Mouse (Mus musculus): ENCODE measurements around the gene Nme3. TPM values are rescaled to one million over a fixed set of nuclear protein-coding genes. Genes with fewer than 3 reads are reported as not detected.
A peak's percentile ranks its signal among the peaks of the same experiment; 100 is the strongest.

Nme3 gene
- total RNA-seq, 4 experiments from 2014 or later = 73.5 to 148 (median 104) TPM

GRCm38 (mm10) chr17:24881738-24882440 is 14.4 kb upstream of the Nme3 start:
- no peak for DNase-seq

GRCm38 (mm10) chr17:24884391-24884790 is 11.9 kb upstream of the Nme3 start:
- DNase-seq = no peak

- DNase-seq = no peak
Measured at GRCm38 (mm10) chr17:24885356-24886133, 10.8 kb upstream of the Nme3 start.

GRCm38 (mm10) chr17:24886134-24886931 is 10.0 kb upstream of the Nme3 start, which contains the start of the genes Nubp2 and Spsb3:
Nubp2 (minus strand) TSS chr17:24886349.
Spsb3 (plus strand) TSS chr17:24886643.
- DNase-seq = peak; percentile 99

GRCm38 (mm10) chr17:24886932-24887271 is 9.4 kb upstream of the Nme3 start:
- DNase-seq = no peak

GRCm38 (mm10) chr17:24887291-24888080 is 8.8 kb upstream of the Nme3 start:
- DNase-seq = no peak

GRCm38 (mm10) chr17:24888862-24889261 is 7.4 kb upstream of the Nme3 start:
- no peak for DNase-seq

- no peak for DNase-seq
Measured at GRCm38 (mm10) chr17:24890151-24891092, 5.9 kb upstream of the Nme3 start.

- no peak for DNase-seq
Measured at GRCm38 (mm10) chr17:24891321-24891720, 5.0 kb upstream of the Nme3 start.

- DNase-seq = no peak
Measured at GRCm38 (mm10) chr17:24892785-24893184, 3.5 kb upstream of the Nme3 start.

- no peak for DNase-seq
Measured at GRCm38 (mm10) chr17:24893276-24893675, 3.0 kb upstream of the Nme3 start.

- DNase-seq = no peak
Measured at GRCm38 (mm10) chr17:24894061-24894994, 2.0 kb upstream of the Nme3 start.

- peak; percentile 81 for DNase-seq
Measured at GRCm38 (mm10) chr17:24894995-24895547, 1.2 kb upstream of the Nme3 start, which contains the start of the genes Eme2 and Mrps34. Eme2 (minus strand) TSS chr17:24895087. Mrps34 (plus strand) TSS chr17:24895116.

GRCm38 (mm10) chr17:24895571-24896240 is 594 bp upstream of the Nme3 start:
- peak; percentile 81 for DNase-seq

- DNase-seq = no peak
Measured at GRCm38 (mm10) chr17:24896993-24897269, 631 bp downstream of the Nme3 start.

GRCm38 (mm10) chr17:24897600-24897999 is 1.3 kb downstream of the Nme3 start:
- no peak for DNase-seq

- no peak for DNase-seq
Measured at GRCm38 (mm10) chr17:24898041-24898854, 1.9 kb downstream of the Nme3 start.

- no peak for DNase-seq
Measured at GRCm38 (mm10) chr17:24899153-24899552, 2.9 kb downstream of the Nme3 start.

All from adrenal gland, adult 8-10 months (tissue).